Mouse (Mus musculus): ENCODE results near the gene Lipc. TPM values are rescaled to one million over a fixed set of nuclear protein-coding genes. Genes with fewer than 3 reads are reported as not detected.

Gene Lipc
- polyA plus RNA-seq, 1 experiment from 2014 or later, result not detected

- WGBS, result 83% methylated on average over 6 of the region's 6 CpGs
- Histone ChIP-seq H3K9me3 (no peaks in the 10 kb centered on the region), H3K27ac (replicated peaks) (no peak overlapping the region), H3K4me1 (no peaks in the 10 kb centered on the region), H3K4me3 (no peak overlapping the region), H3K4me2 (replicated peaks) (no peak overlapping the region), H3K9ac (replicated peaks) (no peak overlapping the region), H3K36me3 (no peaks in the 10 kb centered on the region), H3K27me3 (no peaks in the 10 kb centered on the region)
- ATAC-seq (replicated peaks), result no peak
These were observed 121.0 kb downstream of the Lipc start for GRCm38 (mm10) chr9:70830844-70831529.

GRCm38 (mm10) chr9:70829784-70830488 is 122.1 kb downstream of the Lipc start:
- ATAC-seq (replicated peaks), result no peak
- no peaks in the 10 kb centered on the region for H3K36me3 ChIP-seq
- no peak overlapping the region for H3K27ac ChIP-seq (replicated peaks)
- H3K4me2 ChIP-seq (replicated peaks), result no peak overlapping the region
- no peak overlapping the region for H3K4me3 ChIP-seq
- H3K4me1 ChIP-seq, result no peaks in the 10 kb centered on the region
- H3K27me3 ChIP-seq, result no peaks in the 10 kb centered on the region
- WGBS, result 89% methylated on average over 7 of the region's 7 CpGs
- H3K9me3 ChIP-seq, result no peaks in the 10 kb centered on the region
- H3K9ac ChIP-seq (replicated peaks), result no peak overlapping the region

GRCm38 (mm10) chr9:70827911-70828310 is 124.1 kb downstream of the Lipc start:
- Histone ChIP-seq H3K4me1 (no peaks in the 10 kb centered on the region), H3K9ac (replicated peaks) (no peak overlapping the region), H3K4me3 (no peak overlapping the region), H3K36me3 (no peaks in the 10 kb centered on the region), H3K9me3 (no peaks in the 10 kb centered on the region), H3K27me3 (no peaks in the 10 kb centered on the region), H3K4me2 (replicated peaks) (no peak overlapping the region), H3K27ac (replicated peaks) (no peak overlapping the region)
- no peak for ATAC-seq (replicated peaks)
- WGBS, result 88% methylated on average over 6 of the region's 6 CpGs

- no peaks in the 10 kb centered on the region for H3K36me3 ChIP-seq
These were observed 127.9 kb downstream of the Lipc start for GRCm38 (mm10) chr9:70824103-70824502.

GRCm38 (mm10) chr9:70818739-70819138 is 133.3 kb downstream of the Lipc start:
- Histone ChIP-seq H3K36me3 (no peaks in the 10 kb centered on the region), H3K4me3 (no peak overlapping the region), H3K27me3 (no peaks in the 10 kb centered on the region), H3K9ac (replicated peaks) (no peak overlapping the region), H3K4me1 (peaks cover 8% of the 10 kb centered on the region; the same call in 1 of the 2 replicates), H3K4me2 (replicated peaks) (no peak overlapping the region), H3K27ac (replicated peaks) (no peak overlapping the region), H3K9me3 (no peaks in the 10 kb centered on the region)
- ATAC-seq (replicated peaks), result no peak
- 85% methylated on average over 14 of the region's 14 CpGs for WGBS

More at GRCm38 (mm10) chr9:70824103-70824502, 127.9 kb downstream of the Lipc start:
- Histone ChIP-seq H3K9me3 (no peaks in the 10 kb centered on the region), H3K27me3 (no peaks in the 10 kb centered on the region), H3K27ac (replicated peaks) (no peak overlapping the region), H3K4me2 (replicated peaks) (no peak overlapping the region), H3K4me3 (no peak overlapping the region), H3K9ac (replicated peaks) (no peak overlapping the region), H3K4me1 (no peaks in the 10 kb centered on the region)
- ATAC-seq (replicated peaks), result no peak
- WGBS, result 89% methylated on average over 3 of the region's 3 CpGs

GRCm38 (mm10) chr9:70817396-70817795 is 134.6 kb downstream of the Lipc start:
- 25% methylated on average over 1 of the region's 1 CpGs for WGBS
- H3K9ac ChIP-seq (replicated peaks), result no peak overlapping the region
- no peaks in the 10 kb centered on the region for H3K36me3 ChIP-seq
- no peak overlapping the region for H3K4me3 ChIP-seq
- peaks cover 8% of the 10 kb centered on the region; the same call in 1 of the 2 replicates for H3K4me1 ChIP-seq
- no peaks in the 10 kb centered on the region for H3K27me3 ChIP-seq
- ATAC-seq (replicated peaks), result no peak
- H3K4me2 ChIP-seq (replicated peaks), result no peak overlapping the region
- H3K9me3 ChIP-seq, result no peaks in the 10 kb centered on the region
- H3K27ac ChIP-seq (replicated peaks), result no peak overlapping the region

GRCm38 (mm10) chr9:70816701-70817305 is 135.2 kb downstream of the Lipc start:
- H3K9me3 ChIP-seq, result no peaks in the 10 kb centered on the region
- 63% methylated on average over 14 of the region's 14 CpGs for WGBS
- no peaks in the 10 kb centered on the region for H3K27me3 ChIP-seq
- no peak overlapping the region for H3K4me3 ChIP-seq
- H3K27ac ChIP-seq (replicated peaks), result no peak overlapping the region
- peaks cover 8% of the 10 kb centered on the region; the same call in 1 of the 2 replicates for H3K4me1 ChIP-seq
- no peaks in the 10 kb centered on the region for H3K36me3 ChIP-seq
- no peak overlapping the region for H3K4me2 ChIP-seq (replicated peaks)
- H3K9ac ChIP-seq (replicated peaks), result no peak overlapping the region
- no peak for ATAC-seq (replicated peaks)

- H3K9me3 ChIP-seq, result no peaks in the 10 kb centered on the region
- WGBS, result 93% methylated on average over 12 of the region's 12 CpGs
- no peak overlapping the region for H3K4me3 ChIP-seq
- ATAC-seq (replicated peaks), result no peak
- no peaks in the 10 kb centered on the region for H3K36me3 ChIP-seq
- H3K4me1 ChIP-seq, result peaks cover 8% of the 10 kb centered on the region; the same call in 1 of the 2 replicates
- H3K27ac ChIP-seq (replicated peaks), result no peak overlapping the region
- H3K9ac ChIP-seq (replicated peaks), result no peak overlapping the region
- H3K4me2 ChIP-seq (replicated peaks), result no peak overlapping the region
- no peaks in the 10 kb centered on the region for H3K27me3 ChIP-seq
These were observed 139.5 kb downstream of the Lipc start for GRCm38 (mm10) chr9:70812551-70812950.

GRCm38 (mm10) chr9:70807714-70808113 is 144.3 kb downstream of the Lipc start:
- Histone ChIP-seq H3K27ac (replicated peaks) (no peak overlapping the region), H3K36me3 (no peaks in the 10 kb centered on the region), H3K4me1 (no peaks in the 10 kb centered on the region), H3K4me2 (replicated peaks) (no peak overlapping the region), H3K9me3 (no peaks in the 10 kb centered on the region), H3K27me3 (no peaks in the 10 kb centered on the region), H3K4me3 (no peak overlapping the region), H3K9ac (replicated peaks) (no peak overlapping the region)
- WGBS, result 81% methylated on average over 11 of the region's 11 CpGs
- ATAC-seq (replicated peaks), result no peak

GRCm38 (mm10) chr9:70806069-70806468 is 146.0 kb downstream of the Lipc start:
- Histone ChIP-seq H3K9ac (replicated peaks) (no peak overlapping the region), H3K4me1 (no peaks in the 10 kb centered on the region), H3K27ac (replicated peaks) (no peak overlapping the region), H3K4me2 (replicated peaks) (no peak overlapping the region), H3K9me3 (no peaks in the 10 kb centered on the region), H3K4me3 (no peak overlapping the region), H3K36me3 (no peaks in the 10 kb centered on the region), H3K27me3 (no peaks in the 10 kb centered on the region)
- WGBS, result 39% methylated on average over 1 of the region's 1 CpGs
- no peak for ATAC-seq (replicated peaks)

GRCm38 (mm10) chr9:70802816-70803215 is 149.2 kb downstream of the Lipc start:
- no peak for ATAC-seq (replicated peaks)

GRCm38 (mm10) chr9:70801761-70802160 is 150.3 kb downstream of the Lipc start:
- no peaks in the 10 kb centered on the region for H3K9me3 ChIP-seq
- no peak overlapping the region for H3K9ac ChIP-seq (replicated peaks)
- no peak overlapping the region for H3K4me3 ChIP-seq
- no peak overlapping the region for H3K27ac ChIP-seq (replicated peaks)
- WGBS, result 80% methylated on average over 3 of the region's 3 CpGs
- H3K4me2 ChIP-seq (replicated peaks), result no peak overlapping the region
- H3K36me3 ChIP-seq, result no peaks in the 10 kb centered on the region
- ATAC-seq (replicated peaks), result no peak
- no peaks in the 10 kb centered on the region for H3K27me3 ChIP-seq
- H3K4me1 ChIP-seq, result no peaks in the 10 kb centered on the region

More at GRCm38 (mm10) chr9:70802816-70803215, 149.2 kb downstream of the Lipc start:
- H3K27me3 ChIP-seq, result no peaks in the 10 kb centered on the region
- no peaks in the 10 kb centered on the region for H3K9me3 ChIP-seq
- no peak overlapping the region for H3K4me3 ChIP-seq
- H3K27ac ChIP-seq (replicated peaks), result no peak overlapping the region
- WGBS, result 87% methylated on average over 3 of the region's 3 CpGs
- no peak overlapping the region for H3K9ac ChIP-seq (replicated peaks)
- no peak overlapping the region for H3K4me2 ChIP-seq (replicated peaks)
- no peaks in the 10 kb centered on the region for H3K36me3 ChIP-seq
- H3K4me1 ChIP-seq, result no peaks in the 10 kb centered on the region
